Mouse (Mus musculus) left cerebral cortex, adult 9 months (tissue): ENCODE measurements around the gene Lman2.

Source experiments
- DNase-seq, 2 experiments: peaks; one replicate each; pipeline ENCODE4 v3.0.0; 2022; ENCODE audit warnings: low spot score in 2 of 2

Gene Lman2

GRCm38 (mm10) chr13:55327633-55328032 is 35.0 kb downstream of the Lman2 start:
- DNase-seq = peak; percentile 89 to 97

GRCm38 (mm10) chr13:55327169-55327568 is 35.4 kb downstream of the Lman2 start:
- no peak for DNase-seq

- DNase-seq = peak in 1 of 2 experiments; percentile 32
Measured at GRCm38 (mm10) chr13:55325596-55325995, 37.0 kb downstream of the Lman2 start.

GRCm38 (mm10) chr13:55322130-55322825 is 40.3 kb downstream of the Lman2 start:
- DNase-seq = peak in 1 of 2 experiments; percentile 54

GRCm38 (mm10) chr13:55321434-55322129 is 41.0 kb downstream of the Lman2 start, which contains the start of gene Rab24:
Gene Rab24 (minus strand): TSS chr13:55321946.
- peak in 1 of 2 experiments; percentile 78 for DNase-seq

GRCm38 (mm10) chr13:55319931-55320533 is 42.6 kb downstream of the Lman2 start, which contains the start of gene Prelid1:
Gene Prelid1 (plus strand): TSS chr13:55320500.
- DNase-seq = no peak

GRCm38 (mm10) chr13:55318351-55318750 is 44.2 kb downstream of the Lman2 start:
- no peak for DNase-seq

- no peak for DNase-seq
Measured at GRCm38 (mm10) chr13:55314891-55315412, 47.6 kb downstream of the Lman2 start.

GRCm38 (mm10) chr13:55313051-55313450 is 49.5 kb downstream of the Lman2 start:
- DNase-seq = no peak

GRCm38 (mm10) chr13:55312028-55312630 is 50.5 kb downstream of the Lman2 start:
- DNase-seq = peak in 1 of 2 experiments; percentile 72

- no peak for DNase-seq
Measured at GRCm38 (mm10) chr13:55300913-55301312, 61.7 kb downstream of the Lman2 start.

GRCm38 (mm10) chr13:55296760-55297159 is 65.8 kb downstream of the Lman2 start:
- DNase-seq = no peak
